Mouse (Mus musculus) embryonic facial prominence, embryonic 12.5 days (tissue): Measurements from ENCODE around the gene Olfr463. TPM values are rescaled to one million over a fixed set of nuclear protein-coding genes. Genes with fewer than 3 reads are reported as not detected.

ENCODE experiments used
- ATAC-seq: fragments of 200-750 bp; cut with Nextera tagmentation; 2 replicates; pipeline ENCODE4 v1.8.0; 2017; ENCODE audit not compliant: insufficient number of reproducible peaks, insufficient read depth, low FRiP score, low TSS enrichment
- H3K27ac ChIP-seq: fragments of 300-500 bp; sonication (generic); 2 replicates; pipeline ENCODE4 v1.5.1; 2016; ENCODE audit warnings: mild to moderate bottlenecking
- H3K27me3 ChIP-seq: fragments of 300-500 bp; sonication (generic); 2 replicates; pipeline ENCODE4 v1.6.1; 2016; ENCODE audit warnings: mild to moderate bottlenecking, moderate library complexity
- H3K36me3 ChIP-seq: fragments of 300-500 bp; sonication (generic); 2 replicates; pipeline ENCODE4 v1.6.1; 2016; ENCODE audit warnings: mild to moderate bottlenecking
- H3K4me1 ChIP-seq: fragments of 300-500 bp; sonication (generic); 2 replicates; pipeline ENCODE4 v1.6.1; 2016
- H3K4me2 ChIP-seq: fragments of 300-500 bp; sonication (generic); replicated peaks from 2 replicates; pipeline ENCODE4 v1.6.1; 2016; ENCODE audit warnings: mild to moderate bottlenecking, moderate library complexity
- H3K4me3 ChIP-seq: fragments of 300-500 bp; sonication (generic); 2 replicates; pipeline ENCODE4 v1.5.1; 2016; ENCODE audit warnings: mild to moderate bottlenecking
- H3K9ac ChIP-seq: fragments of 300-500 bp; sonication (generic); 2 replicates; pipeline ENCODE4 v1.6.1; 2016; ENCODE audit warnings: mild to moderate bottlenecking, moderate library complexity
- H3K9me3 ChIP-seq: fragments of 300-500 bp; sonication (generic); 2 replicates; pipeline ENCODE4 v1.6.1; 2016; ENCODE audit warnings: mild to moderate bottlenecking, moderate library complexity
- WGBS: fragments of 180-500 bp; shearing (Covaris S2); methylation state at CpG from one replicate; pipeline ENCODE4 v1.1.7; 2016; 5-methylcytosine and 5-hydroxymethylcytosine counted together
- polyA plus RNA-seq: library from polyadenylated mRNA; unstranded; fragments of >200 nt; fragmentation: Nextera tagmentation; extraction: Ambion mirVana; gene quantifications from 2 replicates; pipeline ENCODE4 v1.2.1, GENCODE M21; 2016

Olfr463 gene
- not detected in 2 replicates for polyA plus RNA-seq

DNA sequence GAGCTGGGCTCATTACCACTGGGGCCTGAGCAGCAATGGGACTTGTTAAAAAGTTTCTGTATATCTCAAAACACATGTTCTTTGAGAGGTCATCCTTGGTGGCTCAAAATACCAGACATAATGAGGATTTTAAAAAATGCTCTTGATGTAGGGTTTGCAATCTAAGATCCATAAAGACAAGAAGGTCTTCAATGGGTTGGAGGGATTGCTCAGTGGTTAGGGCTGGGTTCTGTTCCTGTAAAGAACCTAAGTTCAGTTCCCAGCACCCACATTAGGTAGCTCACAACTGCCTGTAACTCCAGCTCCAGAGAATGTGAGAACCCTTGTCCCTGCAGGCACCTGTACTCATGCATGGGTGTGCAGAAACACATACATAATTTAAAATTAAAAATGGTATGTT is at the start of gene Olfr463:
Gene Olfr463, minus strand, starts transcription at position 101 of the 400 bp plus-strand sequence.
- Histone ChIP-seq H3K27ac (no peak within 1 kb of the TSS), H3K4me1 (no peaks in the 10 kb centered on the region), H3K27me3 (peaks cover 6% of the 10 kb centered on the region; the same call in 1 of the 2 replicates), H3K36me3 (no peaks in the 10 kb centered on the region), H3K9me3 (no peaks in the 10 kb centered on the region), H3K4me2 (no peak within 1 kb of the TSS), H3K9ac (no peak within 1 kb of the TSS), H3K4me3 (no peak within 1 kb of the TSS)
- no peak for ATAC-seq

DNA sequence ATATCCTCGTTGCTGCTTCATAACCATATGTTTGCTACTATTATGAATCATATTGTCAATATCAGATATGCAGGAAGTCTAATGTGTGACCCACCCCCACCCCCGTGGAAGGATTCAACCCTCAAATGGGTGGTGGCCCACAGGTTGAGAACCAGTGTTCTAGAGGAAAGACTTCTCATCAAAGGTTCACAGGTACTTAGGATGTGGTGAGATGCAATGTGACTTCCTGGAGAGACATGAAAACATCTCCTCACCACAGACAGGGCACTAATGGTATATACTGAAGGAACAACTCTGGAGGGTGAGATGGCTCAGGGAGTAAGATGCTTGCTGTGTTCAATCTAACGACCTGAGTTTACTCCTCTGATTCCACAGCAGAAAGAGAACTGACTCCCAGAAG is 38.3 kb upstream of the Olfr463 start:
- Histone ChIP-seq H3K9me3 (no peaks in the 10 kb centered on the region), H3K4me2 (no peak overlapping the region), H3K36me3 (no peaks in the 10 kb centered on the region), H3K4me1 (no peaks in the 10 kb centered on the region), H3K9ac (no peak overlapping the region), H3K27me3 (no peaks in the 10 kb centered on the region), H3K27ac (no peak overlapping the region), H3K4me3 (no peak overlapping the region)
- no peak for ATAC-seq
- WGBS: 65% methylated on average over 3 of the region's 3 CpGs

- 78% methylated on average over 2 of the region's 2 CpGs for WGBS
- ATAC-seq: no peak
- Histone ChIP-seq H3K36me3 (no peaks in the 10 kb centered on the region), H3K27me3 (no peaks in the 10 kb centered on the region), H3K27ac (no peak overlapping the region), H3K4me3 (no peak overlapping the region), H3K4me1 (no peaks in the 10 kb centered on the region), H3K9me3 (no peaks in the 10 kb centered on the region), H3K9ac (no peak overlapping the region), H3K4me2 (no peak overlapping the region)
Observed at GRCm38 (mm10) chr11:87933731-87934130, 36.5 kb upstream of the Olfr463 start.

DNA sequence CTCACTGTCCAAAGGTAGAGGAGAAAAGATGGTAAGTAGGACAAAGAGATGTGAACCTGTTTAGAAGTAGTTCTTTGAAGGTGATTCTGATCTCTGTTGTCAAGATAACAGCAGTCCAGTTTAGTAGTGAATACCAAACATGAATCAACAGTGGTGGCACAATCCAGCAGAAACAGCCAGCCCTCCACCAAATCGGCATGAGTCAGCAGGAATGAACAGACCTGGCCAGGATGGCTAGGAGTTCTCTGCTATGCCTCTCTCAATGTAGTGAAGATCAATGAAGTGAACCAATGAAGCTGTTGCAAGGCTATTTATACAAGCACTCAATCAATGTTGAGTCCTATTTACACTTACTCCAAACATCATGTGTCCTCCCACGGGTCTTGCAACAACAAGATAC is 33.2 kb upstream of the Olfr463 start:
- Histone ChIP-seq H3K4me2 (no peak overlapping the region), H3K27ac (no peak overlapping the region), H3K4me3 (no peak overlapping the region), H3K9ac (no peak overlapping the region), H3K27me3 (no peaks in the 10 kb centered on the region), H3K4me1 (no peaks in the 10 kb centered on the region), H3K9me3 (no peaks in the 10 kb centered on the region), H3K36me3 (no peaks in the 10 kb centered on the region)
- ATAC-seq: no peak
- WGBS: 86% methylated on average over 2 of the region's 2 CpGs

DNA sequence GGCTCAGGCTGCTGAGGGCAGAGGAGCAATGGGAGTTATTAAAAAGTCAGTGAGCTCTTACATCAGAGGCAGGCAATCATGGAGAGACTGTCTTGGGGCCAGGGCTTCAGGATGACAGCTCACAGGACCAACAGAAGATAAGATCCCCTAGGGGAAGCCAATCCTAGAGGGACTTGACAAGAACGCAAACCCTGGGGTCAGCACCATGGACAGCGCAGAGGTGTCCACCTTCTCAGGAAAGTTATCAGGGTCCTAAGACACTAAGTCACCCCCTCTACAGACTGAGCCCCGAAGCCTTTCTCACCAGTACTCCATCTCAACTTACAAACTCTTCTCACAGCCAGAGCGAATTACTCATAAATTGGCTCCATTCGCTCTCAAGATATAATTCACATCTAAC is 23.8 kb upstream of the Olfr463 start, which contains the start of gene Olfr464:
Gene Olfr464, minus strand, starts transcription at position 2 of the 400 bp plus-strand sequence.
- no peaks in the 10 kb centered on the region for H3K4me1 ChIP-seq
- no peak within 1 kb of the TSS for H3K4me2 ChIP-seq
- no peak within 1 kb of the TSS for H3K4me3 ChIP-seq
- H3K27ac ChIP-seq: no peak within 1 kb of the TSS
- H3K36me3 ChIP-seq: no peaks in the 10 kb centered on the region
- H3K9ac ChIP-seq: no peak within 1 kb of the TSS
- no peaks in the 10 kb centered on the region for H3K9me3 ChIP-seq
- no peaks in the 10 kb centered on the region for H3K27me3 ChIP-seq
- WGBS: 31% methylated on average over 5 of the region's 5 CpGs
- no peak for ATAC-seq

DNA sequence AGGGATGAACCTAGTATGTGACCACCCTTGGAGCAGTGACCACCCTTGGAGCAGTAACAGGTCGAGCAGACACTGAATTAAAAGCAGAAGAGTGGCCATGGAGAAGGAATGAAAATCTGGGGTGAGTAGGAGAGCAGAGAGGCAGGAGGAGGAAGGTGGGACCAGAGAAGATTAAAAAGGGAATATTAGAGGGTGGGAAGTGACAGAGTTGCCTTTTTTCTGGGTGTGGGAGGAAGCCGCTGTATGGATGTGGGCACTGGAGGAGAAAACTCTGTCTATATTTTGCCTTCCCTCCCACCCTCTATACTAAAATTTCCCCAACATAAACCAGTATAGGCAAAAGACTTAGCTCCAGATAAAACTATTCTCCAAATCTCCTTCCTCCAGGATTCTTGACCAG is 23.1 kb upstream of the Olfr463 start:
- no peaks in the 10 kb centered on the region for H3K9me3 ChIP-seq
- no peak overlapping the region for H3K4me3 ChIP-seq
- WGBS: 70% methylated on average over 2 of the region's 2 CpGs
- no peaks in the 10 kb centered on the region for H3K36me3 ChIP-seq
- no peaks in the 10 kb centered on the region for H3K4me1 ChIP-seq
- no peak overlapping the region for H3K27ac ChIP-seq
- no peaks in the 10 kb centered on the region for H3K27me3 ChIP-seq
- no peak overlapping the region for H3K9ac ChIP-seq
- ATAC-seq: no peak
- H3K4me2 ChIP-seq: no peak overlapping the region

GRCm38 (mm10) chr11:87916005-87916404 is 18.8 kb upstream of the Olfr463 start:
- ATAC-seq: no peak
- H3K27me3 ChIP-seq: no peaks in the 10 kb centered on the region
- no peak overlapping the region for H3K4me2 ChIP-seq
- H3K9me3 ChIP-seq: no peaks in the 10 kb centered on the region
- 92% methylated on average over 1 of the region's 1 CpGs for WGBS
- no peak overlapping the region for H3K4me3 ChIP-seq
- no peak overlapping the region for H3K27ac ChIP-seq
- no peak overlapping the region for H3K9ac ChIP-seq
- no peaks in the 10 kb centered on the region for H3K36me3 ChIP-seq
- H3K4me1 ChIP-seq: no peaks in the 10 kb centered on the region

GRCm38 (mm10) chr11:87904331-87904730 is 7.1 kb upstream of the Olfr463 start:
- Histone ChIP-seq H3K9me3 (no peaks in the 10 kb centered on the region), H3K27me3 (0 out of 2 replicates have a peak, but pooled peaks cover 4% of the 10 kb centered on the region), H3K4me1 (no peaks in the 10 kb centered on the region), H3K9ac (no peak overlapping the region), H3K4me3 (no peak overlapping the region), H3K4me2 (no peak overlapping the region), H3K36me3 (no peaks in the 10 kb centered on the region), H3K27ac (no peak overlapping the region)
- no peak for ATAC-seq
- WGBS: 71% methylated on average over 3 of the region's 3 CpGs

GRCm38 (mm10) chr11:87892168-87892567 is 5.0 kb downstream of the Olfr463 start, which contains the start of gene Olfr462:
Olfr462 (minus strand) TSS chr11:87892268.
- Histone ChIP-seq H3K9ac (no peak within 1 kb of the TSS), H3K4me2 (no peak within 1 kb of the TSS), H3K27ac (no peak within 1 kb of the TSS), H3K36me3 (no peaks in the 10 kb centered on the region), H3K4me3 (no peak within 1 kb of the TSS), H3K9me3 (no peaks in the 10 kb centered on the region), H3K27me3 (no peaks in the 10 kb centered on the region), H3K4me1 (no peaks in the 10 kb centered on the region)
- 86% methylated on average over 6 of the region's 6 CpGs for WGBS
- ATAC-seq: no peak

DNA sequence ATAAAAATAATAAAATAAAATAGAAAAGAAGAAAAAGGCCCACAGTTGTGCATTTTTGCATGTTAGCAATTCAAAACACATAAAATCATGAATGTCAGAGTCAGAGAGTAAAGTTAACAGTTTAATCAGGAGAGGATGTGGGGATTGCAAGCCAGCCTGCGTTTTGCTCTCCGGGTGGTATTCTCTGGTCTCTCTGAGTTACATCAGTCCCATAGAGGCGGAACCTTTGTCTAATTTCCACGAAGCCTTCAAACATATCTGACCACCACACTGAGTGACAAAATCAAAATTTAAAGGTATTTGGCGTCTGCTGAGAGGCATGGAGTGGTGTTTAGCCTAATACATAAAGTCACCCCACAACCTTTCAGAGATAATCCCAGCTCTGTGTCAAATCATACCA is 12.3 kb downstream of the Olfr463 start:
- Histone ChIP-seq H3K36me3 (no peaks in the 10 kb centered on the region), H3K4me3 (no peak overlapping the region), H3K4me2 (no peak overlapping the region), H3K27me3 (no peaks in the 10 kb centered on the region), H3K9me3 (no peaks in the 10 kb centered on the region), H3K9ac (no peak overlapping the region), H3K27ac (no peak overlapping the region), H3K4me1 (no peaks in the 10 kb centered on the region)
- 73% methylated on average over 5 of the region's 5 CpGs for WGBS
- ATAC-seq: no peak

DNA sequence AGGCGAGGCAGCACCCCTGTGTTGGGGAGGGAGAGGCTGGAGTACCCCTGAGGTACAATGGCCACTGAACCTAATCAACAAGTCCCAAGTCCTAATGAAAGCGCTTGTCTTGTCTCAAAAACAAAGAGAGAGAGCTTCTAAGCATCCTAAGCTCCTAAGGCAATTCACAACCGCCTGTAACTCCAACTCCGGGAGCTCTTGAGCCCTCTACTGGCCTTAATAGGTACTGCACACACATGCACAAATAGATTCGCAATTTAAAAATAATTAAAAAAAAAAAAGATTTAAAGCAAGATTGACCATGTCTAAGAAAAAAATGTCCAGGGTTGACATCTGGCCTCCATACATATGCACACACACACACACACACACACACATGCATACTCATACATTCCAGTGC is 13.7 kb downstream of the Olfr463 start:
- no peak for ATAC-seq
- H3K9me3 ChIP-seq: no peaks in the 10 kb centered on the region
- H3K27ac ChIP-seq: no peak overlapping the region
- H3K9ac ChIP-seq: no peak overlapping the region
- H3K36me3 ChIP-seq: no peaks in the 10 kb centered on the region
- H3K4me3 ChIP-seq: no peak overlapping the region
- no peaks in the 10 kb centered on the region for H3K27me3 ChIP-seq
- H3K4me1 ChIP-seq: no peaks in the 10 kb centered on the region
- WGBS: 37% methylated on average over 5 of the region's 5 CpGs
- no peak overlapping the region for H3K4me2 ChIP-seq

DNA sequence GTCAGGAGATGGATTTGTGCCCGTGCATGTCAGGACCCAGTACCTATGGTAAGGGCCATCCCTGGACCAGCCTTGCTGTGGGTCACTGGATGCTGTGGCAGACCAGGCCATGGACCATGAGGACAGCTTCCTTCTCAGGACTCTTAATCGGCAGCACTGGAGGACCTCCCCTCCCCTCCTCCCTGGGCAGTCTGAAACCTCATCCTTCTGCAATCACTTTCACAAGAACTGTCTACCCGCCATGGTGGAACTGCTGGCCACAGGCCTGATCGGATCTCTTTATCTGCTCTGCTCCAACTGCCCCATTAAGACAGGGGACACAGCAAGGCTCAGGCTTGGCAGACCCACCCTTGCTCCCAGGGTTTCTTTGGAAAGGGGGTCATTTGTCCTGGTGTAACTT is 15.5 kb downstream of the Olfr463 start:
- Histone ChIP-seq H3K9ac (no peak overlapping the region), H3K27me3 (no peaks in the 10 kb centered on the region), H3K9me3 (no peaks in the 10 kb centered on the region), H3K27ac (no peak overlapping the region), H3K4me3 (no peak overlapping the region), H3K4me1 (no peaks in the 10 kb centered on the region), H3K36me3 (no peaks in the 10 kb centered on the region), H3K4me2 (no peak overlapping the region)
- WGBS: 65% methylated on average over 4 of the region's 4 CpGs
- no peak for ATAC-seq

DNA sequence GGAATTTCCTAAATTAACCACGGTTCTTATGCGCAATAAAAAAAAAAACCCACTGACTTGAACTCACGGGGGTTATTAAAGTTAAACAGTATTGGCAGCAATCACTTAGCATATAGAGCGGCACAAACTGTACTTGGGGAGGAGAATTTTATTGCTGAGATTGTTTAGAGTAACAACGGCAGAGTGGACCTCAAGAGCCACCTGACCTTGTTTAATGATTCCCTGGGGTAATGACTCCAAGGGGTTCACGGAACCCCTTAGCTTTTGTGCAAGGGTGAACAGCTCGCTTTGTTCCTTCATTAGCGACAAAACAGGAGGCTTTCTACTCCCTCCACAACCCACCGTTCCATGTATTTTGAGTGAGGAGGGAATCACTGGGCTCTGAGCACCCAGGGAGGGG is 17.4 kb downstream of the Olfr463 start:
- Histone ChIP-seq H3K9me3 (no peaks in the 10 kb centered on the region), H3K27ac (no peak overlapping the region), H3K9ac (no peak overlapping the region), H3K4me2 (no peak overlapping the region), H3K36me3 (no peaks in the 10 kb centered on the region), H3K4me3 (no peak overlapping the region), H3K4me1 (no peaks in the 10 kb centered on the region), H3K27me3 (no peaks in the 10 kb centered on the region)
- ATAC-seq: no peak
- 74% methylated on average over 9 of the region's 9 CpGs for WGBS
